Mouse (Mus musculus) hindbrain, embryonic 15.5 days (tissue): ENCODE results near the gene Ddx54. TPM values are rescaled to one million over a fixed set of nuclear protein-coding genes. Genes with fewer than 3 reads are reported as not detected.
A peak's percentile ranks its signal among the peaks of the same experiment; 100 is the strongest.

ENCODE experiments used
- ATAC-seq: fragments of 200-750 bp; cut with Nextera tagmentation; 2 replicates; pipeline ENCODE4 v1.8.0; 2017; ENCODE audit warnings: low read depth, moderate number of reproducible peaks, moderate TSS enrichment; ENCODE audit not compliant: low FRiP score
- H3K27ac ChIP-seq: fragments of 300-500 bp; sonication (generic); replicated peaks from 2 replicates; pipeline ENCODE4 v1.5.1; 2015; ENCODE audit warnings: mild to moderate bottlenecking, inconsistent platforms
- H3K27me3 ChIP-seq: fragments of 300-500 bp; sonication (generic); 2 replicates; pipeline ENCODE4 v1.6.1; 2015; ENCODE audit warnings: control low read depth, inconsistent platforms
- H3K36me3 ChIP-seq: fragments of 300-500 bp; sonication (generic); 2 replicates; pipeline ENCODE4 v1.6.1; 2015; ENCODE audit warnings: control low read depth, inconsistent platforms
- H3K4me1 ChIP-seq: fragments of 300-500 bp; sonication (generic); replicated peaks from 2 replicates; pipeline ENCODE4 v1.6.1; 2015; ENCODE audit warnings: control low read depth, inconsistent platforms
- H3K4me2 ChIP-seq: fragments of 300-500 bp; sonication (generic); 2 replicates; pipeline ENCODE4 v1.6.1; 2015; ENCODE audit warnings: moderate library complexity, mild to moderate bottlenecking, inconsistent platforms
- H3K4me3 ChIP-seq: fragments of 300-500 bp; sonication (generic); 2 replicates; pipeline ENCODE4 v1.5.1; 2015; ENCODE audit warnings: mild to moderate bottlenecking, inconsistent platforms
- H3K9ac ChIP-seq: fragments of 300-500 bp; sonication (generic); 2 replicates; pipeline ENCODE4 v1.6.1; 2015; ENCODE audit warnings: inconsistent platforms
- H3K9me3 ChIP-seq: fragments of 300-500 bp; sonication (generic); 2 replicates; pipeline ENCODE4 v1.6.1; 2016; ENCODE audit warnings: control low read depth, inconsistent platforms
- WGBS: fragments of 180-500 bp; shearing (Covaris S2); methylation state at CpG from one replicate; pipeline ENCODE4 v1.1.7; 2015; 5-methylcytosine and 5-hydroxymethylcytosine counted together
- polyA plus RNA-seq: library from polyadenylated mRNA; unstranded; fragments of >200 nt; fragmentation: Nextera tagmentation; extraction: Ambion mirVana; gene quantifications from 2 replicates; pipeline ENCODE4 v1.2.1, GENCODE M21; 2015

The Ddx54 gene
- polyA plus RNA-seq, 1 experiment from 2014 or later, result 41.3 TPM

DNA sequence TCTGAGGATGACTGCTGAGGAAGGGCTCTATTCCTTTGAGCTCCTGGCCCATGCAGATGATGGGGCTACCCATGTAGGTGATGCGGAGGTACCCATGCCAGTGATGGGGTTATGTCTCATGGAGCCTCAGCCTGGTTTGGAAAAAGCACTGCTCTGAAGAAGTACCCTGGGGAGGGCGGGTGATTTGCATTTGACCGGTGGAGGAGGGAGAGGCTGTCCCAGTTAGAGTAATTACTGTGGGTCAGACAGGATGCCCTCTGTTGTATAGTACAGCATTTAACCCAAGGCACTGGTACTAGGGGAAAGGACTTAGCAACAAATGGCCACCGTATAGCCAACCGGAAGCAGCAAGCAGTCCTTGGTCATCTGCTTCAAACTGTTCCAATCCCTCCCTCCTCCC lies 22.3 kb downstream of the Ddx54 start:
- Histone ChIP-seq H3K27me3 (peaks cover 8% of the 10 kb centered on the region), H3K4me3 (no peak overlapping the region), H3K36me3 (no peaks in the 10 kb centered on the region), H3K27ac (no peak overlapping the region), H3K4me2 (no peak overlapping the region), H3K9ac (no peak overlapping the region), H3K9me3 (no peaks in the 10 kb centered on the region), H3K4me1 (peaks cover 7% of the 10 kb centered on the region; the same call in 1 of the 2 replicates)
- WGBS, result 38% methylated on average over 5 of the region's 5 CpGs
- no peak for ATAC-seq

DNA sequence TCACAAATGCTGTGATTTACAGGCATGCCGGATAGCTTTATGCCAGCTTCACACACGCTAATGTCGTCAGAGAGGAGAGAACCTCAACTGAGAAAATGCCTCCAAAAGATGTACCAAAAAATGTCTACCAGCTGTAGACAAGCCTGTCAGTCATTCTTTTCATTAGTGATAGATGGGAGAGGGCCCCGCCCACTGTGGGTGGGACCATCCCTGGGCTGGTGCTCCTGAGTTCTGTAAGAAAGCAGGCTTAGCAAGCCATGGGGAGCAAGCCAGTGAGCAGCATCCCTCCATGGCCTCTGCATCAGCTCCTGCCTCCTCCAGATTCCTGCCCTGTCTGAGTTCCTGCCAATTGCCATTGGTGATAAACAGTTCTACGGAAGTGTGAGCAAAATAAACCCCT lies 23.1 kb downstream of the Ddx54 start:
- Histone ChIP-seq H3K36me3 (no peaks in the 10 kb centered on the region), H3K4me1 (peaks cover 7% of the 10 kb centered on the region; the same call in 1 of the 2 replicates), H3K9ac (no peak overlapping the region), H3K4me2 (no peak overlapping the region), H3K9me3 (no peaks in the 10 kb centered on the region), H3K27me3 (peaks cover under 1% of the 10 kb centered on the region; the same call in 1 of the 2 replicates), H3K4me3 (no peak overlapping the region), H3K27ac (no peak overlapping the region)
- ATAC-seq, result no peak
- 85% methylated on average over 5 of the region's 5 CpGs for WGBS

- no peak overlapping the region for H3K4me2 ChIP-seq
- no peaks in the 10 kb centered on the region for H3K4me1 ChIP-seq
- no peaks in the 10 kb centered on the region for H3K36me3 ChIP-seq
- no peak overlapping the region for H3K27ac ChIP-seq
- no peaks in the 10 kb centered on the region for H3K9me3 ChIP-seq
- no peak for ATAC-seq
- H3K9ac ChIP-seq, result no peak overlapping the region
- H3K4me3 ChIP-seq, result no peak overlapping the region
- H3K27me3 ChIP-seq, result no peaks in the 10 kb centered on the region
- WGBS, result 94% methylated on average over 7 of the region's 7 CpGs
Observed at GRCm38 (mm10) chr5:120640094-120640493, 27.6 kb downstream of the Ddx54 start.

DNA sequence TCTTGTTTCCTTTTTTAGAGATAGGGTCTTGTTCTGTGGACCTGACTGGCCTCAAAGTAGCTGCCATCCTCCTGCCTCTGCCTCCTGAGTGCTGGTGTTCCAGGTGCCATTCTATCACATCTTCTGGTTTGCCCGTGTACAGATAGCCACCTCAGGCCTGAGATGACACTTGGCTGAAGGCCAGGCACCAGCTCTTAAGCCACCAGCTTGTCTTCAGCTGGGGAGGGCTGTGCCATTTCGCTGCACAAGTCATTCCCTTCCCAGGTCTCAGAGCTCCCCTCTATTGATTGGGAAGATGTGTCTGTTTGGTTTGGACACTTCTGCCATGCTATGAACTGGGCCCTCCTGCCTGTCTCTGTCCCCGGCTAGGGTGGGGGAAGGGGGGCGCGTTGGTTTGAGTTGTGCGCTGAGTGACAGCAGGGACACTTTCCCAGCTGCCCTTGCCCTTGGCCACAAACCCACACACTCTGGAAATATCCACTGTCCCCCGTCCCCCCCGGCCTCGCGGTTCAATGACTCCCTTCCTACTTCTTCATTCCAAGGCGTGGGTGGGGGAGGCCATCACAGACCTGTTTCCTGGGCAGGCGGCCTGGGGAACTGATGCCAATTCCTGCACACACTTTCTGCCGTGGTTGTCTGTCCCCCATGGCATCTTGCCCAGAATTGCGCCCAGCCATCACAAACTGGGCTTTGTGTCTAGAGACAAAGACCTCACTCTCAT lies 31.0 kb downstream of the Ddx54 start:
- peak; percentile 56; the same call in 1 of the 2 replicates for ATAC-seq
- H3K9ac ChIP-seq, result no peak overlapping the region
- peaks cover 3% of the 10 kb centered on the region for H3K4me1 ChIP-seq
- H3K27ac ChIP-seq, result no peak overlapping the region
- peaks cover 16% of the 10 kb centered on the region for H3K27me3 ChIP-seq
- H3K4me3 ChIP-seq, result no peak overlapping the region
- no peak overlapping the region for H3K4me2 ChIP-seq
- no peaks in the 10 kb centered on the region for H3K36me3 ChIP-seq
- 68% methylated on average over 14 of the region's 14 CpGs for WGBS
- no peaks in the 10 kb centered on the region for H3K9me3 ChIP-seq

- H3K27ac ChIP-seq, result no peak overlapping the region
- WGBS, result 89% methylated on average over 3 of the region's 3 CpGs
- H3K9ac ChIP-seq, result no peak overlapping the region
- peaks cover 23% of the 10 kb centered on the region for H3K27me3 ChIP-seq
- peaks cover 10% of the 10 kb centered on the region for H3K4me1 ChIP-seq
- no peaks in the 10 kb centered on the region for H3K9me3 ChIP-seq
- H3K36me3 ChIP-seq, result no peaks in the 10 kb centered on the region
- no peak for ATAC-seq
- H3K4me2 ChIP-seq, result no peak overlapping the region
- no peak overlapping the region for H3K4me3 ChIP-seq
Observed at GRCm38 (mm10) chr5:120644227-120644626, 31.7 kb downstream of the Ddx54 start.

DNA sequence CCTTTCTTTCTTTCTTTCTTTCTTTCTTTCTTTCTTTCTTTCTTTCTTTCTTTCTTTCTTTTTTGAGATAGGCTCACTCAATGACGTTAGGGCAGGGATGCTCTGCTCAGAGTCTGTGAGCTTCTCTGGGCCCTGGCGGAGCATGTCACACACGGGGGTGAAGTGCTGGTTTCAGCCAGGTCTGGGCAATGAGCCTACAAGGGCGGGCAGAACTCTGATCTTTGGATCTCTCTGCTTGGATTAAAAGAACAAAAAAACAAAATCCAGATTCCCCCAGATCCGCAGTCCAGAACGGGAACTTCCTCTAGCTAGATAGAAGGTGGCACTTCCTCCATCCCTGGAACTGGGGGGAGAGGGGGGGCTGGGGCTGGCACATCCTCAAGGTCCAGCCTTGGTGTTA lies 33.3 kb downstream of the Ddx54 start:
- no peak overlapping the region for H3K4me3 ChIP-seq
- no peak overlapping the region for H3K9ac ChIP-seq
- H3K9me3 ChIP-seq, result no peaks in the 10 kb centered on the region
- H3K36me3 ChIP-seq, result no peaks in the 10 kb centered on the region
- no peak overlapping the region for H3K27ac ChIP-seq
- H3K4me2 ChIP-seq, result no peak overlapping the region
- no peak for ATAC-seq
- H3K27me3 ChIP-seq, result peaks cover 39% of the 10 kb centered on the region
- 54% methylated on average over 6 of the region's 6 CpGs for WGBS
- peaks cover 14% of the 10 kb centered on the region for H3K4me1 ChIP-seq

GRCm38 (mm10) chr5:120647361-120647760 lies 34.8 kb downstream of the Ddx54 start:
- no peak for ATAC-seq
- Histone ChIP-seq H3K27me3 (peaks cover 44% of the 10 kb centered on the region), H3K9me3 (no peaks in the 10 kb centered on the region), H3K4me2 (no peak overlapping the region), H3K27ac (no peak overlapping the region), H3K36me3 (no peaks in the 10 kb centered on the region), H3K4me3 (no peak overlapping the region), H3K9ac (no peak overlapping the region), H3K4me1 (peaks cover 14% of the 10 kb centered on the region)
- WGBS, result 77% methylated on average over 4 of the region's 4 CpGs

DNA sequence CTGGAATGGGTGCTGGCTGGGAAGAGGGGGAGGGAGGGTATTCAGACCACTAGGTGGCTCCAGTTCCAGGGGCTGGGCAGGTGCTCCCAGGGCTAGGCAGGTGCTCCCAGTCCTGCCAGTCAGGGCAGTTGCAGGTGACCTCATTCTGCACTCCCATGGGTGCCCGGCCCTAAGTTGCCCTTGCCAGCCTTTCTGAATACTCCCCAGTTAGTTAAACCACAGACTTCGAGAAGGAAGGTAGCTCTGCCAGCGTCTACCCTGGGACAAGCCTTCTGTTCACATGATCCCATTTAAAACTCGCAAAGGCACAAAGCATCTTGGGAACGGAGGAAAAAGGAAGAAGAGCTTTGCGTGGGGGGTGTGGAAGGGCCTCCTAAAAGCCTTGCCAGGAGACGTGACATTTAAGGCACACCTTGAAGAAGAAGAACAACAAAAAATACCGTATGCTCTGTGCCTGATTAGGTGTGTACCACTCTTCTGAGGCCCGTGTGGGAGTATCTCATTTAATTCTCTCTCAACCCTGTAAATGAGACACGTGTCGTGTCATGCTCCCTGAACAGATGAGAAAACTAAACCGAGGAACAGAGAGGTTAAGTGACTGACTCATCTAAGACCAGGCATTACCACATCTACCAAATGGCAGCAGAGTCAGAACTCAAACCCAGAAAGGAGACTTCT lies 35.4 kb downstream of the Ddx54 start:
- peak overlapping the region; percentile 56 for H3K4me2 ChIP-seq
- no peak overlapping the region for H3K27ac ChIP-seq
- no peak overlapping the region for H3K9ac ChIP-seq
- H3K27me3 ChIP-seq, result peaks cover 44% of the 10 kb centered on the region
- no peaks in the 10 kb centered on the region for H3K9me3 ChIP-seq
- WGBS, result 39% methylated on average over 12 of the region's 12 CpGs
- H3K36me3 ChIP-seq, result no peaks in the 10 kb centered on the region
- H3K4me3 ChIP-seq, result no peak overlapping the region
- ATAC-seq, result no peak
- H3K4me1 ChIP-seq, result peaks cover 14% of the 10 kb centered on the region

DNA sequence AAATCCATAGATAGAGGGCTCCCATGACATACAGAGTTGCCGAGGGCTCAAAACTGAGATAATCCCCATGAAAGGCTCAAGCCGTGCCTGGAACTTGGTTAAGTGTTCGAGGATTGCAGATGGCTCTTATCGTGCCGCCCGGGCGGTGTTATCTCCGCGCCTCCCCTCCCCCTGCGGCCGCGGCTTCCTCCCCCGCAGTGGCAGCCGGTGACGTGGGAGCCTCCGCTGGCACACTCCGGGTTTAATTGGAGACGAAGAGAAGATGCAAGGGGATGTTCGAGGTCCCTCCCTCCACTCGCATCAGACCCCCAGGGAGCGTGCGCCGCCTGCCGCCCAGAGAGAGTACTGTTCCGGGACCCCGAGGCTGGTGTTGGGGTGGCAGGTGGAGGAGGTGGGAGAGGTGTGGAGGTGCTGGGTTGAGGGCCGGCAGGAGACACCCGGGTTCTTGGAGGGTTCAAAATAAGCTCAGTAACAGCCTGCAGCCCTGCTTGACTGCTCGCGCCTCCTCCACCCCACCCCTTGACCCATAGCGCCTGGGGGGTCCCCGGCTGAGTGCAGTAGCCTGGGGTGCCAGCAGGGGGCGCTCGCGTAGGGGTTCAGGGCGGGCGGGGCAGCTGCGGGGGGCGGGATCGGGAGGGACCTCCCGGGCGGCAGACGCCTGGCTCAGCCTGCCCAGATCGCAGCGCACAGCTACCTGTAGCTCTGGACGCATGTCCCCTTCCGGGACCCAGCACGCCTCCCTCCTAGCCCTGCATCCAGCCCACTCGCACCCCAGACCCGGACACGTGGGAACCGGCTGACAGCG lies 36.2 kb downstream of the Ddx54 start, which contains the start of gene Rasal1:
Gene Rasal1, plus strand, starts transcription at position 244 of the 805 bp plus-strand sequence.
- peak; percentile 40; the same call in 1 of the 2 replicates for ATAC-seq
- Histone ChIP-seq H3K36me3 (no peaks in the 10 kb centered on the region), H3K4me3 (peak within 1 kb of the TSS; percentile 31), H3K27ac (no peak within 1 kb of the TSS), H3K27me3 (peaks cover 44% of the 10 kb centered on the region), H3K4me2 (peak within 1 kb of the TSS; percentile 56), H3K4me1 (peaks cover 14% of the 10 kb centered on the region), H3K9ac (peak within 1 kb of the TSS; percentile 22; the same call in 1 of the 2 replicates), H3K9me3 (no peaks in the 10 kb centered on the region)
- WGBS, result 1% methylated on average over 53 of the region's 53 CpGs

GRCm38 (mm10) chr5:120649374-120649933 lies 36.9 kb downstream of the Ddx54 start:
- H3K27me3 ChIP-seq, result peaks cover 44% of the 10 kb centered on the region
- H3K4me2 ChIP-seq, result peak overlapping the region; percentile 56
- peaks cover 14% of the 10 kb centered on the region for H3K4me1 ChIP-seq
- H3K27ac ChIP-seq, result no peak overlapping the region
- H3K9me3 ChIP-seq, result no peaks in the 10 kb centered on the region
- no peaks in the 10 kb centered on the region for H3K36me3 ChIP-seq
- WGBS, result 6% methylated on average over 21 of the region's 21 CpGs
- H3K9ac ChIP-seq, result no peak overlapping the region
- H3K4me3 ChIP-seq, result peak overlapping the region; percentile 31
- 0 out of 2 replicates have a peak, but pooled peaks have one; percentile 43 for ATAC-seq

DNA sequence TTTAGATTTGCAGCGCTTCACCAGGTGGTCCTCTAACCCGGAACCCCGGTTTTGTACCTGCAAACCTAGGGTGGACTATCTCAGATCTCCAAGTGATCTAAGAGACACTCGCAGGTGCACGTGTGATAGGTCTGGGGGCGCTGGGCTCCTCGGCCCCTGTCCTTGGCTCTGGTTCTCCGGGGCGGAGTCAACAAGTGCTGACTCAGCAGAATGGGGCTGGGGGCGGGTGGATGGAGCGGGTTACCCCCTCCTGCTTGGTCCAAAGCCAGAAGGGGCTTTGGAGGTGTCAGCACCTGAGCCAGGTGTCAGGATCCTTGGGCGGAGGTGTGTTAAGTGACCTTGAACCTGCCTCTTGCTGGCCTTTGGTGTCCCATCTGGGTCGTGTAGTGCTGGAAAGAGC lies 37.4 kb downstream of the Ddx54 start:
- H3K9ac ChIP-seq, result no peak overlapping the region
- H3K4me3 ChIP-seq, result no peak overlapping the region
- 23% methylated on average over 13 of the region's 13 CpGs for WGBS
- H3K27me3 ChIP-seq, result peaks cover 44% of the 10 kb centered on the region
- H3K36me3 ChIP-seq, result no peaks in the 10 kb centered on the region
- peaks cover 14% of the 10 kb centered on the region for H3K4me1 ChIP-seq
- H3K27ac ChIP-seq, result no peak overlapping the region
- H3K4me2 ChIP-seq, result no peak overlapping the region
- no peak for ATAC-seq
- H3K9me3 ChIP-seq, result no peaks in the 10 kb centered on the region
